Comparison of ENCODE assay signal across 7 mouse cellular contexts in genomic region chr8:122568881-122569309, GRCm38 (mm10). TPM values are rescaled to one million over a fixed set of nuclear protein-coding genes. Genes with fewer than 3 reads are reported as not detected.
DNase-seq lines count a peak whose midpoint lies in the region; ATAC-seq and TF ChIP-seq lines count a peak whose summit lies in the region.

No protein-coding gene starts in this region.

- 42% methylated on average over 10 of the region's 10 CpGs for WGBS in spleen, adult 2 months
- WGBS in limb, embryonic 15.5 days: 9% methylated on average over 10 of the region's 10 CpGs
- WGBS in stomach, embryonic 15.5 days: 9% methylated on average over 10 of the region's 10 CpGs

- H3K27me3 ChIP-seq in spleen, adult 2 months (ENCODE audit: control insufficient read depth, insufficient read depth, low read length): no peaks in the 10 kb centered on the region
- no peaks in the 10 kb centered on the region; the same call in 1 of the 2 replicates for H3K27me3 ChIP-seq in erythroblast, embryonic 14.5 days (ENCODE audit: control insufficient read depth)
- H3K27me3 ChIP-seq in limb, embryonic 15.5 days: no peaks in the 10 kb centered on the region
- no peaks in the 10 kb centered on the region for H3K27me3 ChIP-seq in stomach, embryonic 15.5 days (replicated peaks)

- no peak for DNase-seq in spleen, adult 2 months (ENCODE audit: low read depth in 1 of 2, low spot score in 2 of 2)
- no peak for DNase-seq in spleen, adult 18-20 months
- no peak for DNase-seq in left cerebral cortex, adult 9 months (ENCODE audit: low spot score in 2 of 2)
- DNase-seq in urinary bladder, postnatal 10 days (ENCODE audit: low spot score): no peak

- H3K9ac ChIP-seq in limb, embryonic 15.5 days: peak overlapping the region; percentile 97
- peak overlapping the region; percentile 42 for H3K9ac ChIP-seq in stomach, embryonic 15.5 days

- peaks cover 25% of the 10 kb centered on the region for H3K36me3 ChIP-seq in spleen, adult 2 months (ENCODE audit: control insufficient read depth, insufficient read depth, low read length)
- peaks cover 53% of the 10 kb centered on the region for H3K36me3 ChIP-seq in erythroblast, embryonic 14.5 days (ENCODE audit: control insufficient read depth)
- H3K36me3 ChIP-seq in limb, embryonic 15.5 days: peaks cover 43% of the 10 kb centered on the region
- peaks cover 38% of the 10 kb centered on the region for H3K36me3 ChIP-seq in stomach, embryonic 15.5 days

- no peaks in the 10 kb centered on the region; the same call in 1 of the 2 replicates for H3K9me3 ChIP-seq in erythroblast, embryonic 14.5 days (ENCODE audit: control insufficient read depth, low read length)
- H3K9me3 ChIP-seq in limb, embryonic 15.5 days: no peaks in the 10 kb centered on the region
- no peaks in the 10 kb centered on the region for H3K9me3 ChIP-seq in stomach, embryonic 15.5 days

- peak overlapping the region; percentile 85 for H3K4me2 ChIP-seq in limb, embryonic 15.5 days
- H3K4me2 ChIP-seq in stomach, embryonic 15.5 days: peak overlapping the region; percentile 84

- H3K4me1 ChIP-seq in spleen, adult 2 months (ENCODE audit: control insufficient read depth, insufficient read depth, insufficient read length): peaks cover 15% of the 10 kb centered on the region; the same call in 1 of the 2 replicates
- H3K4me1 ChIP-seq in erythroblast, embryonic 14.5 days (ENCODE audit: control insufficient read depth): peaks cover 81% of the 10 kb centered on the region
- peaks cover 31% of the 10 kb centered on the region for H3K4me1 ChIP-seq in limb, embryonic 15.5 days
- peaks cover 22% of the 10 kb centered on the region for H3K4me1 ChIP-seq in stomach, embryonic 15.5 days

- TF ChIP-seq CTCF in spleen, adult 2 months (IDR thresholded peaks at IDR 0.05; ENCODE audit: extremely low read depth, insufficient read depth, insufficient read length, insufficient replicate concordance): no peak; the same call in 1 of the 2 replicates

- no peak overlapping the region for H3K27ac ChIP-seq in spleen, adult 2 months (ENCODE audit: insufficient read depth, low read length)
- peak overlapping the region; percentile 59; the same call in 1 of the 2 replicates for H3K27ac ChIP-seq in limb, embryonic 15.5 days
- H3K27ac ChIP-seq in stomach, embryonic 15.5 days: no peak overlapping the region

- no peak for TF ChIP-seq POLR2A in spleen, adult 2 months (IDR thresholded peaks at IDR 0.05; ENCODE audit: low read depth, low read length)

- peak overlapping the region; percentile 33; the same call in 1 of the 2 replicates for H3K4me3 ChIP-seq in spleen, adult 2 months (ENCODE audit: extremely low read depth, insufficient read depth, insufficient read length)
- H3K4me3 ChIP-seq in erythroblast, embryonic 14.5 days (replicated peaks): peak overlapping the region; percentile 82
- peak overlapping the region; percentile 87 for H3K4me3 ChIP-seq in limb, embryonic 15.5 days
- H3K4me3 ChIP-seq in stomach, embryonic 15.5 days (replicated peaks): peak overlapping the region; percentile 95

- ATAC-seq in limb, embryonic 15.5 days (ENCODE audit: insufficient number of reproducible peaks, low FRiP score, low TSS enrichment, low read depth): no peak
- no peak for ATAC-seq in stomach, embryonic 15.5 days (ENCODE audit: insufficient read depth, low FRiP score, low read depth)

RNA-seq across cellular contexts. Expression of gene Cdt1, which starts 1.1 kb away (rescaled TPM):
- 50.4 and 118 TPM in 2 replicates for polyA plus RNA-seq in spleen, adult 2 months (2012; rRNA removed)
- 94.9 and 97.5 TPM in 2 replicates for polyA plus RNA-seq in erythroblast, embryonic 14.5 days (2012)
- polyA plus RNA-seq in limb, embryonic 15.5 days (2015; fragmentation: Nextera tagmentation; extraction: Ambion mirVana): 31.8 and 36.1 TPM in 2 replicates
- polyA plus RNA-seq in stomach, embryonic 15.5 days (2015; fragmentation: Nextera tagmentation; extraction: Ambion mirVana): 34.9 and 37.0 TPM in 2 replicates

RNA-seq across cellular contexts. Expression of gene Aprt, which starts 7.8 kb away (rescaled TPM):
- polyA plus RNA-seq in spleen, adult 2 months (2012; rRNA removed): 86.7 and 106 TPM in 2 replicates
- 4.8 and 8.0 TPM in 2 replicates for polyA plus RNA-seq in erythroblast, embryonic 14.5 days (2012)
- 268 and 295 TPM in 2 replicates for polyA plus RNA-seq in limb, embryonic 15.5 days (2015; fragmentation: Nextera tagmentation; extraction: Ambion mirVana)
- polyA plus RNA-seq in stomach, embryonic 15.5 days (2015; fragmentation: Nextera tagmentation; extraction: Ambion mirVana): 354 and 399 TPM in 2 replicates

RNA-seq across cellular contexts. Expression of gene Piezo1, which starts 17.8 kb away (rescaled TPM):
- 96.7 and 117 TPM in 2 replicates for polyA plus RNA-seq in spleen, adult 2 months (2012; rRNA removed)
- 22.2 and 31.8 TPM in 2 replicates for polyA plus RNA-seq in erythroblast, embryonic 14.5 days (2012)
- polyA plus RNA-seq in limb, embryonic 15.5 days (2015; fragmentation: Nextera tagmentation; extraction: Ambion mirVana): 17.5 and 23.3 TPM in 2 replicates
- polyA plus RNA-seq in stomach, embryonic 15.5 days (2015; fragmentation: Nextera tagmentation; extraction: Ambion mirVana): 12.8 and 16.3 TPM in 2 replicates

RNA-seq across cellular contexts. Expression of gene Galns, which starts 42.4 kb away (rescaled TPM):
- polyA plus RNA-seq in spleen, adult 2 months (2012; rRNA removed): 13.1 and 16.4 TPM in 2 replicates
- polyA plus RNA-seq in erythroblast, embryonic 14.5 days (2012): 0.07 and 0.08 TPM in 2 replicates
- polyA plus RNA-seq in limb, embryonic 15.5 days (2015; fragmentation: Nextera tagmentation; extraction: Ambion mirVana): 12.0 and 16.6 TPM in 2 replicates
- polyA plus RNA-seq in stomach, embryonic 15.5 days (2015; fragmentation: Nextera tagmentation; extraction: Ambion mirVana): 11.9 and 13.1 TPM in 2 replicates

RNA-seq across cellular contexts. Expression of gene Trappc2l, which starts 42.5 kb away (rescaled TPM):
- 101 and 133 TPM in 2 replicates for polyA plus RNA-seq in spleen, adult 2 months (2012; rRNA removed)
- polyA plus RNA-seq in erythroblast, embryonic 14.5 days (2012): 0.16 and 0.80 TPM in 2 replicates
- 48.9 and 60.1 TPM in 2 replicates for polyA plus RNA-seq in limb, embryonic 15.5 days (2015; fragmentation: Nextera tagmentation; extraction: Ambion mirVana)
- polyA plus RNA-seq in stomach, embryonic 15.5 days (2015; fragmentation: Nextera tagmentation; extraction: Ambion mirVana): 49.7 and 61.8 TPM in 2 replicates

Comparison
In these comparisons a context has a peak if more than half of its experiments do, and no peak if none do; other contexts are left out.
1. H3K4me3 ChIP-seq: peak in every context shown above with its lines; median percentile 95 in stomach, embryonic 15.5 days; 87 in limb, embryonic 15.5 days; 82 in erythroblast, embryonic 14.5 days; 33 in spleen, adult 2 months.